Mouse (Mus musculus): Measurements from ENCODE around the gene Lpin2. TPM values are rescaled to one million over a fixed set of nuclear protein-coding genes. Genes with fewer than 3 reads are reported as not detected.

The Lpin2 gene
- total RNA-seq, 1 experiment from 2014 or later: 97.0 TPM

DNA sequence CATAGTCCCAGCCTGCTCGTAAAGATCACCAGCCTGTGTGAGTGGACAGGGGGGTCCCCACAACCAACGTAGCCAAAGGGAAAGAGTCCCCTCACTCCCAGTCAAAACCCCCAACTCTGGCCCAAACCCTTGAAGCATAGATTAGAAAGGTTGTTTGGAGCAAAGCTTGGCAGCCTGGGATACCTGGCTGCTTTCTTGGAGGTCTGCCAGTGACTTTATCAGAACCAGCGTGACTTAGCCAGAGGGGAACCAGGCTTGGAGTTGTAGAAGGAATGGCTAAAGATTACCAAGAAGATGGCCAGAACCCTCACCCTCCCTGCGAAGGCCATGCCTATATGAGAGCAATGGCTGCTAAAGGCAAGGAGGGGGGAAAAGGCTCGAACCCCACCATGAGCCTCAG is 71.7 kb downstream of the Lpin2 start:
- ATAC-seq (replicated peaks; ENCODE audit: low read depth, poor library complexity, severe bottlenecking): no peak

DNA sequence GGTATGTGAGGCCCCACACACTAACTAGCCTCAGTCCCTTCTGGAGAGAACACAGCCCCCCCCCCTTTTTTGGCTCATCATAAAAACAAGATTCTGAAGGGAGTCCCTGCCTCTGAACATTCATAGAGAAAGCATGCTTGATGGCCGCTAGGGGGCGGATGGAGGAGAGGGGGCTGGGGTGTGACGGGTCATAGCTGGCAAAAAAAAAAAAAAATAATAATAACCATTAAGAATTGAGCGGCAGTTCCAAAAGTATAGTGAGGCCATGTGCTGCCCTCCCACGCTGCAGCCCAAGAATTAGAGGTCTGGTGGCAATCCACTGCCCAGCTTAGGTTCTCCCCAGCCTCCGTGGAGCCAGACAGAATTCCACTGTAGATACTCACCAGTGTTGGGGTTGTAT is 72.4 kb downstream of the Lpin2 start:
- no peak for ATAC-seq (replicated peaks; ENCODE audit: low read depth, poor library complexity, severe bottlenecking)

DNA sequence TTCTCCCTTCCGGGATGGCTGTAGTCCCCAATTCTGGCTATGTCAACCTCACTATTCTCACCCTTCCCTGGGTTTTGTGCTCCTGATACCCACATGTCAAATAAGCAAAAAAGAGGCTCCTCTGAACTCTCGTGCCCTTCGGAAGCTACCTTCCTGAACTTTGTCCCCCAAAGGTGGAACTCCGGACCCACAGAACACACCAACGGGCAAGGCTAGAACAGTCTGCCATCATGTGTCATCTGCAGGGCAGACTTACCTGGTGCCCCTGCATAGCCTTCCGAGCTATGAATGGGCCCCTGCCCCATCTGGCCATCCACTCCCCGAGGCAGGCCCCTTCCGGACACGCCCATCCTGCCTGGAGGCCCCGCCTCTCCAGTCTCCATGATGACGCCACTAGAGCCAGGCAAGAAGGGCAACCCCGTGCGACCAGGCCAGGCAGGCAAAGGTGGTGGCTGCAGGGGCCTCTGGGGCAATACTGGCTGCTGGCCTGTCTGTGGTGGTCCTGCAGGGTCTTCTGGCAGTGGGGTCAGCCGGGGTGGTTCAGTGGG is 73.8 kb downstream of the Lpin2 start:
- ATAC-seq (replicated peaks; ENCODE audit: low read depth, poor library complexity, severe bottlenecking): no peak

DNA sequence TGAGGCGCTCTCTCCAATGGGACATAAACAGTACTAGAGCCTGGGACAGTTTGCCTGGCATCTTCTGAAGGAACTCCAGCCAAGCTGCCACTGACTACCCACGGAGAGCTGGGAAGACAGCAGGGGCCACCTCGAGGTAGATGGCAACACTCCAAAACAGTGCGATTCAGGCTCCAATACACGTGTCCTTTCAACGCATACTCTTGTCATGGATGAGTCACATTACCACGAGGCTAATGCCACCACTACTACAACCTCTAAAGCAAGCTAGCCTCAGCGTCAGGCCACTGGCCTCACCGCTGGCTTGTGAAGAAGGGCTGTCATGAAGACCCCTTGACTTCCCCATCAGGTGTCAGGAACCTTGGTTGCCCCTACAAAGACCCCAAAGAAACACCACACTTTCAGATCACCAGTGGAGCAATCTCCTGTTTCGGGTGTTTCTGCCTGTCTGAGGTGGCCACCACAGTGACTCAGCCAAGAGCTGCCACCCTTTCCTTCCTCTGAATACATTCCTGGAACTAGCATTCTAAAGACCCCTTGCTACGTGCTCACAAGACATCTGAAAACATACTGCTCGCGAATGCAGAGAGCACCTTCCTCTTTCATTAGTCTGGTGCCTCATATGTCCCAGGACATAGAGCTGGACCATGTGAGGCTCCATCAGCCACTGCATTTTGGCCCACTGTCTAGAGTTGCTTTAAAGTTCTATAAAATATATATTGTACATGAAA is 74.6 kb downstream of the Lpin2 start:
- peak; percentile 63 for ATAC-seq (replicated peaks; ENCODE audit: low read depth, poor library complexity, severe bottlenecking)

DNA sequence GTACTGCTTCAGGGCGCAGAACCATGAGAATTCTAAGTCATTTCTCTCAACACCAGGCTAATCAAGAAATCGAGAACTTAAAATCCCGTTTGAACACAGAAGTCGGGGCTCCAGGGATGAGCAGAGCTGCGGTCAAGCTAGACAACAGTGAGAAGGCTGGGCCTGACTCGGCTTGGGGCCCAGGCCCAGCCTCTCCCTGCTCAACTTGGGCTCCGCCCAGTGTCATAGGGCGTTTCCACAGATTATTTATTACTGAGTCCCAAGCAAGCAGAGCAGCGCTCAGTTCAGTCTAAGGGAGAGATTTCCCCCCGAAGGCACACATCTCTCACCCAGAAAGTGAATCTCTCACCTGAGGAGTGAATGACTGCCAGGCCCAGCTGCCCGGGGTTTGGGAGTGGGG is 77.4 kb downstream of the Lpin2 start:
- peak; percentile 36 for ATAC-seq (replicated peaks; ENCODE audit: low read depth, poor library complexity, severe bottlenecking)

DNA sequence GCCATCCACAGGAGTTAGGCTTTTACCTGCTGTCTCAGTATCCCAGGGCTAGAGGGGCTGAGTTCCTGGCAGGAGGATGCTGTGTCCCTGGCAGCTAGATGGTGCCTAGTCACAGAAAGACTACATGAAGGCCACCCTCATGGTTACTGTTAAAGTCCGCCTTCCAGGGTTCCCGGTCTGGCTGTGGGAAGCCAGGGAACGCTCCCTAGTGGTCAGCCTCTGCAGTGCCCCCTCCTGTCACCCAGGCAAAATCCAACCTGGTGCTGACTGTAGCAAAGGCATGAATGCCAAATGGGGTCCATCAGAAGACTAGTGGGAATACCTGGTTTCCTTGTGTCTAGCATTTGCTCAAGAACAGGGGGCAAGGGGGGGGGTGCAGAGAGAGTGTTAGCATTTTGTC is 78.3 kb downstream of the Lpin2 start:
- no peak for ATAC-seq (replicated peaks; ENCODE audit: low read depth, poor library complexity, severe bottlenecking)

DNA sequence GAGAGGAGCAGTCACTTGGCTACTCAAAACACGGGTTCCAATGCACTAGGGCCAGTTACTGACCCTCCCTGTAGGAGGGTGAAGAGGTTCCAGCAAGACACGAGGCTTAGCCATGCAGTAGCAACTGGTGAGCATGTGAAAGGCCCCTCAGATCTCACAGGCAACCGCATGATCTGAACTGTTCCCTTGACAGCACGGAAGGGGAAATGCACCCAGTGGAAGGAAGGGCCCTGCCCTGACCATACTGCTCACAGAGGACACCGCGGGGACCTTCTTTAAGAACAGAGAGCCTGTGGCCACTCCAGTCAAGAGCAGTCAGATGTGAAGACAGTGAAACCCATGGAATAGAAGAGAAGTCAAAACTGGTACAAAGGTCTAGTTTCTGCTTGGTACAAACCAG is 80.8 kb downstream of the Lpin2 start:
- peak; percentile 24 for ATAC-seq (replicated peaks; ENCODE audit: low read depth, poor library complexity, severe bottlenecking)

DNA sequence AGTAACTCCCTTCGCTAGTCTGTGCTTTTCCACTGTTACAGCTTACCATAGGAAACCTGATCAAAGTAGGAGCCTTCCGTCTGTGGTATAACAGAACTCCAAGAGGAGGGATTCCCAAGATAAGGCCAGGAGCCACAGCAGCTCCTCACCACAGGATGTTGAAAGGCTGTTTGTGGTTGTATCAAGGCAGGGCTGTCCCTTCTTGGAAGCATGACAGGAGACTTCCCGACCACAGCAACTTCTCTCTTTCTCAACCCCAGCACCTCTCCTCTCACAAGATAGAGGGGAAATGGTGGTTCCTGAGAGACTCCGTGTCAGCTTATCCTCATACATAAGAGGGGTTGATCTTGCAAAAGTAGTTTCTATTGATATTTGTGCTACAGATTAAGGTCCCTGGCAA is 82.4 kb downstream of the Lpin2 start:
- ATAC-seq (replicated peaks; ENCODE audit: low read depth, poor library complexity, severe bottlenecking): peak; percentile 78

DNA sequence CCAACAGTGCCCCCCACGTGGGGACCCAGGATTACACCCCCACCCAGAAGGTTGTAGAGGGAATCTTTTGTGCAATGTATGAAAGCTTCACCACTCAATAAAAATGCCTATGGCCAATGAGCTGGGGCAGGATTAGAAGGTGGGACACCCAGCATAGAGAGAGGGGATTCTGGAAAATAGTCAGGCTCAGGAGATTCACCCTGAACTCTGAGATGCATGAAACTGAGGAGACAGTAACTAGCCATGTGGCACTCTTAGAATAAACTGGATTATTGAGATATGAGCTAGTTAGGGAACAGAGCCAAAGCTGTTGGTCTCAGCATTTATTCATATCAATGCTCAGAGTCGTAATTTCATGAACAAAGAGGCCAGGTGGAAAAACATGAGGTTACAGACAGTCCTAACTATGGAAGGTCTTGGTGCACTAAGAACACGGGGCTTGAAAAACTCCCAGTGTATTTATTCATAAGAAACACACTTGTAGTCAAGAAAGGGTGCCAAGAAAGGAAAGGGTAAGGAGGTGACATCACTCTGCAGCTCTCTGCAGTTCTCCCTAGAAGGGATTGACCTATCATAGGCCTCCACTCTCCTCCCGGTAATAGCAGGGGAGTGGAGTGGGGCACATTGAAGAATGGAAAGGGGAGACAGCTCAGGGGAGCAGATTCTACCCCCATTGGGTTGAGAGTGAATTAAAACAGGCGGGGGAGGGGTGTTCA is 83.1 kb downstream of the Lpin2 start:
- ATAC-seq (replicated peaks; ENCODE audit: low read depth, poor library complexity, severe bottlenecking): no peak

DNA sequence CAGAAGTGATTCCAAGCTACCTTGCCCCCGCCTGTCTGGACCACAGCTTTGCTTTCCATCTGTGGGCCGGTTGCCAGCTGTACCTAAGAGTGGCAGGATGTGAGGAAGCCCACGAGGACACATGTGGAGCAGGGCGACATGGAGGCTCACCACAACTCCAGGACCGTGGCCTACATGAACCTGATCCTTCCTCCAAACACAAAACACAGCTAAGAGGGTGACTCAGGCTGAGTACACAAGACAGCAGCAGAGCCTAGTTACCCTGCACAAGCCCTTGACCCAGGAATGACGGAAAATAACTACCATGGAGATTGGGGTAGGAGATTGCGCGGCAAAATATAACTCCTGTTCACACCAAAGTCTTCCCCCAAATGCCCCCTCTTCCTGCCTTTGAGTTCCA is 85.0 kb downstream of the Lpin2 start:
- no peak for ATAC-seq (replicated peaks; ENCODE audit: low read depth, poor library complexity, severe bottlenecking)

DNA sequence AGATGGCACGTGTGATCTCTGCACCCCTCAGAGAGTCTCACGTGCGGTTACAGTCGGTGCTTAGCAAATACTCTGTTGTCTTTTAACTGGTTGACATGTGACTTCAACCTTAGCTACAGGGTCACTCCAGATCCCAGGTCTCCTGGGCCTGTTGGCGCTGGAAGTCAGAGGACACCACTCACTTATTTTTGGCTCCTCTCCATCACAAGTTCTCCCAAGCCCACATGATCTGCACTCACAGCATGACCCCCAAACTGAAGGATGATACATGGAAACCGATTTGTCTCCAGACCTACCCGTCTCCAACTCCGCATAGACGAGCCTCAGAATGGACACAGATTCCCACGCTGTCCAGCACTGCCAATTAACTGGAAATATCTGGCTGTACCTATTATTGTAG is 85.8 kb downstream of the Lpin2 start:
- no peak for ATAC-seq (replicated peaks; ENCODE audit: low read depth, poor library complexity, severe bottlenecking)

DNA sequence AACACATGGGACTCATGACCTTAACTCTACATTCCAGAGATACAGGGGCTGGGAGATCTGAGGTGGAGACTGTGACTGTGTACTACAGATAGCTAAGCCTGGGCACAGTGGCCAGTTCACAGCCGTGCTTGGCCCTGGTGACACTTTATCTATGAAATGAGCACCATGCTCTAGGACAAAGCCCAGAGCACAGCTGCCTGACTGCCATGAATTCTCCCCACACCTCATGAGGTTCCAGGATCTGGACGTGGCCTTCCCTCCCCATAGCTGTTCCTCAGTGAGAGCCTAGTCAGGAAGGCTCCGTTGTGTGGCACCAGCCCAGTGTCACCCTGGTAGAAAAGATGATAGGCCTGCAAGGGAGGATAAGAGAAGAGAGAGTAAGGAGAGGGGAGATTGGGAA is 86.2 kb downstream of the Lpin2 start:
- no peak for ATAC-seq (replicated peaks; ENCODE audit: low read depth, poor library complexity, severe bottlenecking)

DNA sequence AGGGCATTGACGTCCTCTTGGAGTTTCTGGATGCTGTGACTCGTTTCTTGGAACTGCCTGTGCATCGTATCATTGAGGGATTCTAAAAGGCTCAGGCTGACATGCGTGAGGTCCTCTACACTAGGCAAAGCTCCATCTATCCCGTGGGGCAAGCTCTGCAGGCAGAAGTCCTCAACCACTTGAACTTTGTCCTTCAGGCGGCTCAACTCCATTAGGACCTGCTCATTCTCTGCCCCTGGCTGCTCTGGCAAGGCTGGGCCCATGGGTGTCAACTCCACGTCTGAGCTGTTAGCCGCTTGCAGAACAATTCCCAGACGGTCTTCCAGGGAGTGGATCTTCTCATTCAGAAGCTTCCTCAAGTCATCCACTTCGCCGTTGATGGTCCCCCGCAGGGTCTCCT is 91.5 kb downstream of the Lpin2 start:
- ATAC-seq (replicated peaks; ENCODE audit: low read depth, poor library complexity, severe bottlenecking): no peak

DNA sequence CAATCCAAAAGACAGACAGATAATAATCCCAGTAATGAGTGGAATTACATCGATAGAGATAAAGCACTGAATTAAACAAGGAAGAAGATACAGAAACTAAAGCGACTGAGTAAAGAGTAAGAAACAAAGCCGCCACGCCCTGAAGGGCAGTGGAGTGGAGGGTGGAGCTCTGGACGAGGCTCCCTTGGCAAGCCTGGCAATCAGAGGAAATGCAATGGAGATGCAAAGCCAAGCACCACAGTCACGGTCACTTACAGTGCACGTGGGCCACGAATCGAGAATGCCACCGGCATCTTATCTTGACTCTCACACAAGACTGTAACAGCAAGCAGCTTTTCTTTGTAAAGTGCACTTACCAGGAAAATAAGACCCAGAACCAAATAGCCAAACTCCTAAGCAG is 94.4 kb downstream of the Lpin2 start:
- ATAC-seq (replicated peaks; ENCODE audit: low read depth, poor library complexity, severe bottlenecking): peak; percentile 57

DNA sequence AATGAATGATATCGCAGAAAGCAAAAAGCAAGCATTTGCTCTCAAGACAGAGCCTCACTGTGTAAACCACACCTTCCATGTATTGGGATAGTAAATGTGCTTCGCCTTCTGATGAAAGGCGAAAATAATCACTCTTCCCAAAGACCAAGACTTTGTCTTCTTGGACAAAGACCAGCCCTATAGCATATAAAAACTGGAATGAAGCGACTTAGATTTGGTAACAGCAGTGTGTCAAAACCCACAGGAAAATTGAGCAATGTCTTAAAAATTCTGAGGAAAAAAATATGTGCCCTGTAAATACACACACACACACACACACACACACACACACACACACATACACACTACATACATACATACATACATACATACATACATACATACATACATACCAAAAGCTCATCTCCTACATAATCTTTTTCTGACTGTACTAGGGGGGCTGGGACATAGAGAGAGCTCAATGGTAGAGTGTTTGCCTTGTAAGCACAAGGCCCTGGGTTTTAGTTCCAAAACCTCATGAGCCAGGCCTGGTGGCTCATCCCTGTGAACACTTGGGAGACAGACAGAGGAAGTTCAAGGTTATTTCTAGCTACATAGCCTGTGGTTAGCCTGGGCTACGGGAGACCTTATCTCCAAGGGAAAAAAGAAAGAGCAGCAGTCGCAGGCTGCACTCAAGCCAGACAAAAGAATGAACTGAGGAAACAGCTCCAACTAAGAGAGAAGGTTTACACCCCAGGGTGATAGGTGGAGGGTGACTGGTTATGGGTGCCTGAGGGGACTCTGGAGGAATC is 95.5 kb downstream of the Lpin2 start:
- peak; percentile 58 for ATAC-seq (replicated peaks; ENCODE audit: low read depth, poor library complexity, severe bottlenecking)

DNA sequence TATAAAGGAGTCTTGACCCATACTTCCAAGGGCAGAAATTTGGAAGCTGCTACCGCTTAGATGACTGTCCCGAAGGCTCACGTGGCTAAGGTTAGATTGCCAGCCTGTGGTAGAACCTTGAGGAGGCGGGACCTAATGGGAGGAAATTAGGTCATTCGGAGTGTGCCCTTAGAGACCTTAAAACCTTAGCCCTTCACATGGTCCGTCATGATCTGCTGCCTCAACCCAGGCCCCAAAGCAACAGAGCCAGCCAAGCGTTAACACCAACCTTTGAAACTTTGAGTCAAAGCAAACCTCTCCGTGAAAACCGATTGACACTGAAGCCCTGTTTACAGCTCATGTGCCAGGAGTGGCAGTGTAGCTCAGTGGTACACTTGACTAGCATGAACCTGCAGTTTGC is 100.4 kb downstream of the Lpin2 start:
- no peak for ATAC-seq (replicated peaks; ENCODE audit: low read depth, poor library complexity, severe bottlenecking)

DNA sequence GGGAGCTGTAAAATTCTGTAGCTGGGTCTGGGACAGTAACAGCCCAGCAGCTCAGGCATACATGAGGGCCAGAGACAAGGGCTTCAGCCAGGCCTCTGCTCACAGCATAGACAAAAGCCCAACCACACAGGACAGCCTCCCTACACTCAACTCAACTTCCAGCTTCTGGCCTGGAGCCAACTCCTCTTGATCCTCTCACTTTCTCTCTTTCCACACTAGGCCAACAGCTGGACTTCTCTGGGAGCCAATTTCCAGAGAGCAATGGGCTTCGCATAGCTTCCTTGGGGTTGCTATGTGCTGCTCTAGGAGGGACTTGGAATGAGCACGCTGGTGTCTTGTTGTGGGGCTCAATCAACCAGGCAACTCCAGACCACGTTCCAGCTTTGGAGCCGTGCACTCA is 100.9 kb downstream of the Lpin2 start:
- ATAC-seq (replicated peaks; ENCODE audit: low read depth, poor library complexity, severe bottlenecking): no peak

DNA sequence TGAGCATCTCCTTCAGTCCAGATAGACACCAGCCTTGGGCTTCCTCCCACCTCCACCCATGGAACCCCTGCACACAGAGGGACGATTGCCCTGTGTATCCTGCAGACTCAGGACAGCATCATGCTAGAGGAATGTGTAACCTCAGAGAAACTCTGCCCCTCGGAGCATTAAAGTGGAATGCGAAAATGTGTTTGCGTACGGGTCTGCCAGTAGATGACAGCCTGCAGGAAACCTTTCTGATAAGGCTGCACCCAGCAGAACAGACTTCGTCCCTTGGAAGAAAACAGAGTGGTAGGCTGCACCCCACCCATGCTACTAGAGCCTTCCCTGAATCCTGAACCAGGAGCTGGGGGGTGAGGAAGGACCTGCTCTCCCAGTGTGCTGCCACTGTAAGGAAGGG is 102.5 kb downstream of the Lpin2 start:
- peak; percentile 14 for ATAC-seq (replicated peaks; ENCODE audit: low read depth, poor library complexity, severe bottlenecking)

DNA sequence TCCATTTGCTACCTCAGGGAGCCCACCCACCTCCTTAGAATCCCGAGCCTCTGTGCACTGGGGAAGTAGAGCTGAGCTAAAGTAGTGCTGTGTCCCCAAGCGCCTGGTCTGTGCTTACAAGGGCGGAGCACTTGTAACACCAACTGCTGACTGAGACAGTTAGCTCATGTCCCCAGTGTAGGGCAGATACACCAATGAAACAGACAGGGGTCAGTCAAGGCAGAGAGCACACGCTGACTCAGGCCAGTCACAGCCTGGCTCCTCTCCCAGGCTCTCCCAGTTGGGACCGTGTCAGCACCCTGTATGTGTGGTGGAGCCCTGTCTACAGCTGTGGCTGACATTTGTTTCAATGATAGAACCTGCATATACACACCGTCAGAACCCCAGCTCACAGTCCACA is 103.6 kb downstream of the Lpin2 start:
- ATAC-seq (replicated peaks; ENCODE audit: low read depth, poor library complexity, severe bottlenecking): peak; percentile 11; the same call in 1 of the 2 replicates

DNA sequence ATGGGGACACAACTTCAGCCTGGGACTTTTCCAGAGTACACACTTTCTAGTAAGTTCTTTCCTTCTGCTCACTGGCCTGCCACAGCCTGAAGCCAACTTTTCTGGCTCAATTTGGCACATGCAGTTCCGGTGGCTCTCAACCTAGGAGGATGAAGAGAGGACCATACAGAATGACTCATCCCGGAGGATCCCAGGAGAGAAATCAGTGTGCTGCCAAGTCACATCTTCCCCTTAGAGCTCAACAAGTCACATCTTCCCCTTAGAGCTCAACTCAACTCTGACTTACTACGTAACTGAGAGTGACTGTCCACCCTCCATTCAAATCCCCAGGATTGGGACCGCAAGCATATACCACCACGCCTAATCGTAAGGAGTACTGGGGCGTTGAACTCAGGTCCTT is 105.2 kb downstream of the Lpin2 start:
- no peak for ATAC-seq (replicated peaks; ENCODE audit: low read depth, poor library complexity, severe bottlenecking)

Data from common myeloid progenitor, adult 5-6 weeks (primary cell).